In the genomic region with DNA sequence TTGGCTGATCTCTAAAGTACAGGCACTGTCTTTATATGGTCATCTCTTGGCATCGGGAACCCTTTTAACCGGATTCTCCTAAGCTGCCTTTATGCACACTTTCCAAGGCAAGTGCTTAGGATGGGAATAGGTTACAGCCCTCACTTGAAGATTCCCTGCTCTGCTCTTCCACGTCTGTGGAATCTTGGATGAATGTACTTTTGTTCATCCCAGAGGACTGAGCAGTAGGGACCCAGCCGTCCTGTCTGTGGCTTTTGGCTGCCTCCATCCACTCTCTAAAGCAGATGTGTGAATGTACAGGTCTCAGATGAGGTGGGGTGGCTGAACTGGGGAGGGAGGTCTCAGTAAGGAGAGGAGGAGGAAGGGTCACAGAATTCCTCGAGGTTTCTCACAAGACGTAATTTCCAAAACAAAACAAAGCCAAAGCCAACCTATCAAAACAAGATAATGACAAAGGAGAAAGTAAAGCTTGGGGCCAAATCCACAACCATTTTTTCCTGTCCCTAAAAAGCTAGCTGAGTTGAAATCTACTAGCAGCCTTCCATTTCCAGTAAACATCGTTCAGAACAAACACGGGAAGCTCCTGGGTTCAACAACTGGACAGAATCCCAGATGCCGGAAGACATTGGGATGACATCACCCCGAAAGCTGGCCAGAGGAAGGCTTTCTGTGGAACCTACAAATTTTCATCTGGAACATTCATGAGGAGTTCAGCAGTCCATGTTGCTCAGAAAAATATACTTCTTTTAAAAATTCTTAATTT, we compare ENCODE assay signal across 12 mouse cellular contexts. TPM values are rescaled to one million over a fixed set of nuclear protein-coding genes. Genes with fewer than 3 reads are reported as not detected.
A peak's percentile ranks its signal among the peaks of the same experiment; 100 is the strongest.
DNase-seq lines count a peak whose midpoint lies in the region; ATAC-seq and TF ChIP-seq lines count a peak whose summit lies in the region.
"Had no signal": no experiment of that assay in that cellular context is flagged by ENCODE, and none has a peak within 500 bp of the region (broad histone marks: within the 10 kb centered on the region; RNA-seq: fewer than 3 reads in every experiment).

No protein-coding gene starts in this region.

- H3K9me3 ChIP-seq in forebrain, embryonic 10.5 days: no peaks in the 10 kb centered on the region
- H3K9me3 ChIP-seq in forebrain, embryonic 15.5 days: no peaks in the 10 kb centered on the region
- no peaks in the 10 kb centered on the region for H3K9me3 ChIP-seq in intestine, postnatal 0 days (ENCODE audit: control insufficient read depth)
- no peaks in the 10 kb centered on the region for H3K9me3 ChIP-seq in hindbrain, embryonic 10.5 days
- H3K9me3 ChIP-seq in midbrain, embryonic 14.5 days (ENCODE audit: control insufficient read depth, low read length): no peaks in the 10 kb centered on the region
- H3K9me3 ChIP-seq: hindbrain, embryonic 15.5 days had no signal

- TF ChIP-seq POLR2A in heart, adult 2 months (IDR thresholded peaks at IDR 0.05; ENCODE audit: insufficient read depth, low read depth, low read length): no peak; the same call in 1 of the 2 replicates

- H3K79me2 ChIP-seq in heart, adult 2 months (replicated peaks; ENCODE audit: control insufficient read depth, insufficient read depth, low read length): no peaks in the 10 kb centered on the region

- H3K27ac ChIP-seq in forebrain, embryonic 10.5 days: 0 out of 2 replicates have a peak overlapping the region, but pooled peaks have one; percentile 25
- no peak overlapping the region; the same call in 1 of the 2 replicates for H3K27ac ChIP-seq in forebrain, embryonic 15.5 days (replicated peaks)
- H3K27ac ChIP-seq in heart, adult 2 months: peak overlapping the region; percentile 92
- peak overlapping the region; percentile 66 for H3K27ac ChIP-seq in intestine, postnatal 0 days (ENCODE audit: low read depth, low read length)
- no peak overlapping the region for H3K27ac ChIP-seq in hindbrain, embryonic 10.5 days
- H3K27ac ChIP-seq in midbrain, embryonic 14.5 days (replicated peaks; ENCODE audit: low read depth, low read length): no peak overlapping the region
- H3K27ac ChIP-seq: hindbrain, embryonic 15.5 days; liver, embryonic 14.5 days had no signal

- no peak overlapping the region for H3K4me3 ChIP-seq in forebrain, embryonic 10.5 days
- no peak overlapping the region for H3K4me3 ChIP-seq in forebrain, embryonic 15.5 days
- H3K4me3 ChIP-seq in heart, adult 2 months: 0 out of 2 replicates have a peak overlapping the region, but pooled peaks have one; percentile 6
- H3K4me3 ChIP-seq in intestine, postnatal 0 days (ENCODE audit: low read depth, low read length): no peak overlapping the region
- no peak overlapping the region for H3K4me3 ChIP-seq in hindbrain, embryonic 10.5 days
- H3K4me3 ChIP-seq in midbrain, embryonic 14.5 days (replicated peaks; ENCODE audit: low read depth, low read length): no peak overlapping the region
- H3K4me3 ChIP-seq: hindbrain, embryonic 15.5 days had no signal

- 86% methylated on average over 10 of the region's 10 CpGs for WGBS in forebrain, embryonic 10.5 days
- WGBS in forebrain, embryonic 15.5 days: 73% methylated on average over 10 of the region's 10 CpGs
- 11% methylated on average over 10 of the region's 10 CpGs for whole genome bisulfite sequencing in heart, adult 2 months
- 49% methylated on average over 10 of the region's 10 CpGs for WGBS in intestine, postnatal 0 days
- 81% methylated on average over 10 of the region's 10 CpGs for WGBS in hindbrain, embryonic 10.5 days
- 83% methylated on average over 10 of the region's 10 CpGs for WGBS in midbrain, embryonic 14.5 days

- H3K4me2 ChIP-seq in forebrain, embryonic 15.5 days (replicated peaks): no peak overlapping the region
- H3K4me2 ChIP-seq in intestine, postnatal 0 days (replicated peaks; ENCODE audit: low read depth): no peak overlapping the region; the same call in 1 of the 2 replicates
- no peak overlapping the region for H3K4me2 ChIP-seq in midbrain, embryonic 14.5 days (ENCODE audit: low read length)
- H3K4me2 ChIP-seq: hindbrain, embryonic 15.5 days had no signal

- TF ChIP-seq EP300 in heart, adult 2 months (IDR thresholded peaks at IDR 0.05; ENCODE audit: insufficient read depth, low read depth, low read length): peak; percentile 78; the same call in 1 of the 2 replicates

- ATAC-seq in forebrain, embryonic 15.5 days (replicated peaks): no peak
- 0 out of 2 replicates have a peak, but pooled peaks have one; percentile 8 for ATAC-seq in intestine, postnatal 0 days
- no peak for ATAC-seq in midbrain, embryonic 14.5 days (ENCODE audit: low FRiP score, low TSS enrichment)

- no peaks in the 10 kb centered on the region for H3K4me1 ChIP-seq in forebrain, embryonic 10.5 days
- H3K4me1 ChIP-seq in forebrain, embryonic 15.5 days: no peaks in the 10 kb centered on the region
- peaks cover 11% of the 10 kb centered on the region for H3K4me1 ChIP-seq in heart, adult 2 months (ENCODE audit: control insufficient read depth, insufficient read depth, low read length)
- no peaks in the 10 kb centered on the region for H3K4me1 ChIP-seq in intestine, postnatal 0 days (replicated peaks; ENCODE audit: control insufficient read depth, insufficient read depth, low read length)
- H3K4me1 ChIP-seq in hindbrain, embryonic 10.5 days (replicated peaks): no peaks in the 10 kb centered on the region
- H3K4me1 ChIP-seq in midbrain, embryonic 14.5 days (ENCODE audit: control insufficient read depth, insufficient read depth, low read length): no peaks in the 10 kb centered on the region
- H3K4me1 ChIP-seq: hindbrain, embryonic 15.5 days had no signal

- no peak overlapping the region for H3K9ac ChIP-seq in forebrain, embryonic 15.5 days (replicated peaks)
- peak overlapping the region; percentile 48 for H3K9ac ChIP-seq in heart, adult 2 months (ENCODE audit: low read depth, low read length)
- H3K9ac ChIP-seq in intestine, postnatal 0 days (ENCODE audit: low read depth, low read length): no peak overlapping the region
- H3K9ac ChIP-seq in midbrain, embryonic 14.5 days (replicated peaks; ENCODE audit: low read length): no peak overlapping the region
- H3K9ac ChIP-seq: hindbrain, embryonic 15.5 days; liver, embryonic 14.5 days had no signal

- no peaks in the 10 kb centered on the region for H3K36me3 ChIP-seq in forebrain, embryonic 10.5 days (replicated peaks)
- H3K36me3 ChIP-seq in forebrain, embryonic 15.5 days: no peaks in the 10 kb centered on the region
- peaks cover 4% of the 10 kb centered on the region; the same call in 1 of the 2 replicates for H3K36me3 ChIP-seq in heart, adult 2 months (ENCODE audit: control insufficient read depth, insufficient read depth, low read length)
- H3K36me3 ChIP-seq in intestine, postnatal 0 days (ENCODE audit: control insufficient read depth, insufficient read depth): no peaks in the 10 kb centered on the region
- H3K36me3 ChIP-seq in hindbrain, embryonic 10.5 days: no peaks in the 10 kb centered on the region
- no peaks in the 10 kb centered on the region for H3K36me3 ChIP-seq in midbrain, embryonic 14.5 days (ENCODE audit: control insufficient read depth, insufficient read depth, low read length)
- H3K36me3 ChIP-seq: hindbrain, embryonic 15.5 days had no signal

- no peak for TF ChIP-seq CTCF in heart, adult 2 months (IDR thresholded peaks at IDR 0.05)
- no peak for TF ChIP-seq CTCF in intestine, postnatal 0 days (IDR thresholded peaks at IDR 0.05; ENCODE audit: low read depth)

- intact Hi-C loops in heart, adult 2 months (cut with DNase I): loop anchor here (1.0 to 5.0 kb wide), 2 partner anchors 8 to 86 kb away; no protein-coding TSS in a partner anchor

- DNase-seq in forebrain, embryonic 10.5 days (ENCODE audit: extremely low spot score, low spot score): no peak
- peak; percentile 58 to 76 for DNase-seq in heart, adult 2 months
- DNase-seq in lung, postnatal 36 days: peak; percentile 82
- DNase-seq in hindbrain, embryonic 10.5 days (ENCODE audit: low spot score): no peak
- no peak for DNase-seq in layer of hippocampus, adult 8-10 months (ENCODE audit: low spot score in 2 of 2)
- no peak for DNase-seq in midbrain, embryonic 14.5 days
- DNase-seq: B cell, adult 2 months; thymus, postnatal 4 days had no signal

- no peaks in the 10 kb centered on the region for H3K27me3 ChIP-seq in forebrain, embryonic 10.5 days (ENCODE audit: poor library complexity, severe bottlenecking)
- no peaks in the 10 kb centered on the region for H3K27me3 ChIP-seq in forebrain, embryonic 15.5 days
- H3K27me3 ChIP-seq in heart, adult 2 months (ENCODE audit: control insufficient read depth, insufficient read depth, low read length): no peaks in the 10 kb centered on the region
- H3K27me3 ChIP-seq in intestine, postnatal 0 days (replicated peaks; ENCODE audit: control insufficient read depth, insufficient read depth, low read length): no peaks in the 10 kb centered on the region
- H3K27me3 ChIP-seq in hindbrain, embryonic 10.5 days (ENCODE audit: insufficient read depth, poor library complexity, severe bottlenecking): no peaks in the 10 kb centered on the region
- no peaks in the 10 kb centered on the region for H3K27me3 ChIP-seq in midbrain, embryonic 14.5 days (ENCODE audit: control insufficient read depth, insufficient read depth, low read length)
- H3K27me3 ChIP-seq: hindbrain, embryonic 15.5 days had no signal

RNA-seq across cellular contexts. Expression of a gene that starts 18.4 kb away (rescaled TPM):
- polyA plus RNA-seq in forebrain, embryonic 10.5 days (2016; fragmentation: Nextera tagmentation; extraction: Ambion mirVana): 11.4 and 13.6 TPM in 2 replicates
- 36.1 and 39.3 TPM in 2 replicates for polyA plus RNA-seq in forebrain, embryonic 15.5 days (2015; fragmentation: Nextera tagmentation; extraction: Ambion mirVana)
- 10 to 100 TPM; 81.6 to 85.5 TPM for total RNA-seq in heart, adult 2 months (2021)
- 20.5 and 31.2 TPM in 2 replicates for polyA plus RNA-seq in heart, adult 2 months (2012; rRNA removed)
- 5.7 and 7.2 TPM in 2 replicates for polyA plus RNA-seq in intestine, postnatal 0 days (2015; fragmentation: Nextera tagmentation; extraction: Ambion mirVana)
- 12.1 and 18.8 TPM in 2 replicates for polyA plus RNA-seq in hindbrain, embryonic 10.5 days (2016; fragmentation: Nextera tagmentation; extraction: Ambion mirVana)
- 100 to 1,000 TPM; 392 to 484 (median 448) TPM for total RNA-seq in layer of hippocampus, adult 8-10 months (2022)
- 41.9 and 43.9 TPM in 2 replicates for polyA plus RNA-seq in midbrain, embryonic 14.5 days (2014; fragmentation: Nextera tagmentation; extraction: Ambion mirVana)

RNA-seq across cellular contexts. Expression of a gene that starts 37.5 kb away (rescaled TPM):
- 4.2 TPM in 2 replicates for polyA plus RNA-seq in forebrain, embryonic 10.5 days (2016; fragmentation: Nextera tagmentation; extraction: Ambion mirVana)
- 5.8 and 5.9 TPM in 2 replicates for polyA plus RNA-seq in forebrain, embryonic 15.5 days (2015; fragmentation: Nextera tagmentation; extraction: Ambion mirVana)
- total RNA-seq in heart, adult 2 months (2021): 10 to 100 TPM; 33.1 to 33.3 TPM
- 18.1 and 23.4 TPM in 2 replicates for polyA plus RNA-seq in heart, adult 2 months (2012; rRNA removed)
- 541 and 578 TPM in 2 replicates for polyA plus RNA-seq in intestine, postnatal 0 days (2015; fragmentation: Nextera tagmentation; extraction: Ambion mirVana)
- 7.4 and 8.7 TPM in 2 replicates for polyA plus RNA-seq in hindbrain, embryonic 10.5 days (2016; fragmentation: Nextera tagmentation; extraction: Ambion mirVana)
- 10 to 100 TPM in 1 of 4 experiments, 1 to 10 TPM in 3; 6.2 to 19.2 (median 8.1) TPM for total RNA-seq in layer of hippocampus, adult 8-10 months (2022)
- 2.8 and 5.6 TPM in 2 replicates for polyA plus RNA-seq in midbrain, embryonic 14.5 days (2014; fragmentation: Nextera tagmentation; extraction: Ambion mirVana)

Comparison
In these comparisons a context has a peak if more than half of its experiments do, and no peak if none do; other contexts are left out.
1. H3K27ac ChIP-seq: peak in forebrain, embryonic 10.5 days (single experiment), heart, adult 2 months (single experiment) and intestine, postnatal 0 days (single experiment); none in forebrain, embryonic 15.5 days (single experiment), hindbrain, embryonic 10.5 days (single experiment) and midbrain, embryonic 14.5 days (single experiment).
2. DNase-seq: peak in heart, adult 2 months (2 of 2) and lung, postnatal 36 days (single experiment); none in forebrain, embryonic 10.5 days (single experiment), hindbrain, embryonic 10.5 days (single experiment), layer of hippocampus, adult 8-10 months (0 of 2) and midbrain, embryonic 14.5 days (single experiment).
3. RNA of a gene that starts 37.5 kb away (polyA plus RNA-seq): 541 to 578 TPM in intestine, postnatal 0 days; 18.1 to 23.4 TPM in heart, adult 2 months, 7.4 to 8.7 TPM in hindbrain, embryonic 10.5 days, 5.8 to 5.9 TPM in forebrain, embryonic 15.5 days, 2.8 to 5.6 TPM in midbrain, embryonic 14.5 days and 4.2 TPM in forebrain, embryonic 10.5 days; every median in the first group is over 10 times any median in the second.